Mouse (Mus musculus): Measurements from ENCODE around the gene Drosha. TPM values are rescaled to one million over a fixed set of nuclear protein-coding genes. Genes with fewer than 3 reads are reported as not detected.

The Drosha gene
- total RNA-seq (2023), result 10 to 100 TPM; 19.1 to 20.4 TPM

GRCm38 (mm10) chr15:12824197-12824952, at the start of gene Drosha, which contains the start of gene 6030458C11Rik:
Gene Drosha (plus strand): TSS chr15:12824815.
Gene 6030458C11Rik (minus strand): TSS chr15:12824649.

Other genes with a start within 250 kb of the Drosha start
- gene Pdzd2, start 84.9 kb upstream of the Drosha start, total RNA-seq (2023), result 1 to 10 TPM; 2.3 to 2.4 TPM
- 10 to 100 TPM in 1 of 2 experiments, 1 to 10 TPM in 1; 9.4 to 10.7 TPM for gene 6030458C11Rik, start 166 bp upstream of the Drosha start, total RNA-seq (2023)

Data from monocyte, adult 59 days (primary cell).